Mouse (Mus musculus) heart, postnatal 0 days (tissue): Measurements from ENCODE around the gene Rtf2. TPM values are rescaled to one million over a fixed set of nuclear protein-coding genes. Genes with fewer than 3 reads are reported as not detected.

Source experiments
- ATAC-seq: fragments of 200-750 bp; cut with Nextera tagmentation; 2 replicates; pipeline ENCODE4 v1.8.0; 2017; ENCODE audit warnings: low read depth, moderate number of reproducible peaks, moderate library complexity; ENCODE audit not compliant: insufficient read depth
- DNase-seq: peaks from one replicate; pipeline ENCODE4 v3.0.0-alpha.2; 2016; ENCODE audit warnings: low spot score
- H3K27ac ChIP-seq: fragments of 300-500 bp; sonication (generic); 2 replicates; pipeline ENCODE4 v1.5.1; 2014; ENCODE audit warnings: low read depth, mild to moderate bottlenecking
- H3K27me3 ChIP-seq: fragments of 300-500 bp; sonication (generic); 2 replicates; pipeline ENCODE4 v1.6.1; 2014; ENCODE audit warnings: low read length, mixed read lengths; ENCODE audit not compliant: control insufficient read depth, insufficient read depth
- H3K36me3 ChIP-seq: fragments of 300-500 bp; sonication (generic); replicated peaks from 2 replicates; pipeline ENCODE4 v1.6.1; 2014; ENCODE audit warnings: low read length, mixed read lengths; ENCODE audit not compliant: control insufficient read depth, insufficient read depth
- H3K4me1 ChIP-seq: fragments of 300-500 bp; sonication (generic); 2 replicates; pipeline ENCODE4 v1.6.1; 2014; ENCODE audit warnings: antibody characterized with exemption; ENCODE audit not compliant: control insufficient read depth, insufficient read depth
- H3K4me2 ChIP-seq: fragments of 300-500 bp; sonication (generic); 2 replicates; pipeline ENCODE4 v1.6.1; 2014; ENCODE audit warnings: low read depth, mild to moderate bottlenecking, low read length, moderate library complexity
- H3K4me3 ChIP-seq: fragments of 300-500 bp; sonication (generic); 2 replicates; pipeline ENCODE4 v1.5.1; 2014; ENCODE audit warnings: low read depth, low read length
- H3K9ac ChIP-seq: fragments of 300-500 bp; sonication (generic); replicated peaks from 2 replicates; pipeline ENCODE4 v1.6.1; 2014; ENCODE audit warnings: low read depth, low read length, mixed read lengths
- H3K9me3 ChIP-seq: fragments of 300-500 bp; sonication (generic); replicated peaks from 2 replicates; pipeline ENCODE4 v1.6.1; 2016; ENCODE audit warnings: low read length; ENCODE audit not compliant: control insufficient read depth
- CTCF ChIP-seq: IDR thresholded peaks from 2 replicates; pipeline ENCODE4 v1.5.1; 2016; ENCODE audit warnings: antibody characterized with exemption, control low read depth, low read depth
- EP300 ChIP-seq: IDR thresholded peaks from 2 replicates; pipeline ENCODE4 v1.6.1; 2016; ENCODE audit warnings: antibody characterized with exemption, low read depth
- WGBS: fragments of 180-500 bp; shearing (Covaris S2); extraction: QIAGEN DNeasy Blood & Tissue Kit; methylation state at CpG from one replicate; pipeline ENCODE4 v1.1.7; 2014; 5-methylcytosine and 5-hydroxymethylcytosine counted together
- polyA plus RNA-seq: library from polyadenylated mRNA; unstranded; fragments of >200 nt; fragmentation: Nextera tagmentation; extraction: Ambion mirVana; gene quantifications from 2 replicates; pipeline ENCODE4 v1.2.1, GENCODE M21; 2015
- total RNA-seq: library from RNA; depleted of rRNA; stranded (reverse); fragments of >200 nt; gene quantifications from 2 replicates; pipeline ENCODE4 v1.2.3, GENCODE M21; 2014; ENCODE audit warnings: low replicate concordance

Rtf2 gene
- total and polyA plus RNA-seq, 2 experiments from 2014 or later, result 34.0 to 45.1 TPM

- no peaks in the 10 kb centered on the region for H3K27me3 ChIP-seq
- peak overlapping the region; percentile 66 for H3K27ac ChIP-seq
- ATAC-seq (peak; percentile 83), DNase-seq (peak; percentile 44)
- H3K9ac ChIP-seq, result 0 out of 2 replicates have a peak overlapping the region, but pooled peaks have one; percentile 32
- 21% methylated on average over 3 of the region's 3 CpGs for WGBS
- no peaks in the 10 kb centered on the region; the same call in 1 of the 2 replicates for H3K4me1 ChIP-seq
- H3K4me2 ChIP-seq, result peak overlapping the region; percentile 66
- no peaks in the 10 kb centered on the region for H3K9me3 ChIP-seq
- H3K4me3 ChIP-seq, result peak overlapping the region; percentile 45
- no peaks in the 10 kb centered on the region for H3K36me3 ChIP-seq
- TF ChIP-seq EP300, result no peak
- no peak for TF ChIP-seq CTCF
These were observed 37.0 kb downstream of the Rtf2 start for GRCm38 (mm10) chr2:172477350-172477749.

- ATAC-seq, result peak; percentile 67
These were observed 37.5 kb downstream of the Rtf2 start for GRCm38 (mm10) chr2:172477860-172478259.

GRCm38 (mm10) chr2:172480296-172480695 lies 39.9 kb downstream of the Rtf2 start:
- no peaks in the 10 kb centered on the region for H3K36me3 ChIP-seq
- no peak overlapping the region for H3K9ac ChIP-seq
- H3K4me1 ChIP-seq, result no peaks in the 10 kb centered on the region; the same call in 1 of the 2 replicates
- H3K4me2 ChIP-seq, result no peak overlapping the region
- no peak for TF ChIP-seq CTCF
- no peak for TF ChIP-seq EP300
- DNase-seq, result no peak
- no peaks in the 10 kb centered on the region for H3K27me3 ChIP-seq
- H3K27ac ChIP-seq, result no peak overlapping the region
- H3K9me3 ChIP-seq, result no peaks in the 10 kb centered on the region
- H3K4me3 ChIP-seq, result no peak overlapping the region
- WGBS, result 61% methylated on average over 7 of the region's 7 CpGs
- ATAC-seq, result no peak

More at GRCm38 (mm10) chr2:172477860-172478259, 37.5 kb downstream of the Rtf2 start:
- H3K4me2 ChIP-seq, result peak overlapping the region; percentile 66
- H3K9me3 ChIP-seq, result no peaks in the 10 kb centered on the region
- no peaks in the 10 kb centered on the region for H3K36me3 ChIP-seq
- H3K4me3 ChIP-seq, result peak overlapping the region; percentile 45
- peak overlapping the region; percentile 66 for H3K27ac ChIP-seq
- H3K27me3 ChIP-seq, result no peaks in the 10 kb centered on the region
- no peaks in the 10 kb centered on the region; the same call in 1 of the 2 replicates for H3K4me1 ChIP-seq
- TF ChIP-seq CTCF, result peak; percentile 83
- no peak for TF ChIP-seq EP300
- peak; percentile 63 for DNase-seq
- WGBS, result 0% methylated on average over 2 of the region's 2 CpGs
- H3K9ac ChIP-seq, result 0 out of 2 replicates have a peak overlapping the region, but pooled peaks have one; percentile 32

- WGBS, result 80% methylated on average over 16 of the region's 16 CpGs
- Histone ChIP-seq H3K9me3 (no peaks in the 10 kb centered on the region), H3K36me3 (no peaks in the 10 kb centered on the region), H3K27ac (no peak overlapping the region), H3K27me3 (no peaks in the 10 kb centered on the region), H3K4me3 (no peak overlapping the region), H3K4me2 (no peak overlapping the region), H3K4me1 (no peaks in the 10 kb centered on the region; the same call in 1 of the 2 replicates), H3K9ac (no peak overlapping the region)
- TF ChIP-seq EP300 (no peak), CTCF (no peak)
- ATAC-seq (no peak), DNase-seq (no peak)
These were observed 41.5 kb downstream of the Rtf2 start for GRCm38 (mm10) chr2:172481654-172482385.

- Histone ChIP-seq H3K27ac (no peak overlapping the region), H3K36me3 (no peaks in the 10 kb centered on the region), H3K27me3 (no peaks in the 10 kb centered on the region), H3K4me2 (no peak overlapping the region), H3K9ac (no peak overlapping the region), H3K9me3 (no peaks in the 10 kb centered on the region), H3K4me1 (no peaks in the 10 kb centered on the region), H3K4me3 (no peak overlapping the region)
- TF ChIP-seq CTCF (no peak), EP300 (no peak)
- 81% methylated on average over 14 of the region's 14 CpGs for WGBS
- DNase-seq (no peak), ATAC-seq (no peak)
These were observed 43.5 kb downstream of the Rtf2 start for GRCm38 (mm10) chr2:172483766-172484413.
